Mouse (Mus musculus) midbrain, embryonic 12.5 days (tissue): ENCODE results near the gene Kmt5b. TPM values are rescaled to one million over a fixed set of nuclear protein-coding genes. Genes with fewer than 3 reads are reported as not detected.

Experiments used
- ATAC-seq: fragments of 200-750 bp; cut with Nextera tagmentation; 2 replicates; pipeline ENCODE4 v1.8.0; 2017; ENCODE audit warnings: low read depth, moderate TSS enrichment, moderate library complexity; ENCODE audit not compliant: low FRiP score
- H3K27ac ChIP-seq: fragments of 300-500 bp; sonication (generic); replicated peaks from 2 replicates; pipeline ENCODE4 v1.5.1; 2016; ENCODE audit warnings: mild to moderate bottlenecking
- H3K27me3 ChIP-seq: fragments of 300-500 bp; sonication (generic); 2 replicates; pipeline ENCODE4 v1.6.1; 2016; ENCODE audit warnings: mild to moderate bottlenecking
- H3K36me3 ChIP-seq: fragments of 300-500 bp; sonication (generic); 2 replicates; pipeline ENCODE4 v1.6.1; 2016
- H3K4me1 ChIP-seq: fragments of 300-500 bp; sonication (generic); 2 replicates; pipeline ENCODE4 v1.6.1; 2016
- H3K4me2 ChIP-seq: fragments of 300-500 bp; sonication (generic); replicated peaks from 2 replicates; pipeline ENCODE4 v1.6.1; 2016; ENCODE audit warnings: mild to moderate bottlenecking, moderate library complexity
- H3K4me3 ChIP-seq: fragments of 300-500 bp; sonication (generic); 2 replicates; pipeline ENCODE4 v1.5.1; 2016; ENCODE audit warnings: mild to moderate bottlenecking
- H3K9ac ChIP-seq: fragments of 300-500 bp; sonication (generic); replicated peaks from 2 replicates; pipeline ENCODE4 v1.6.1; 2016; ENCODE audit warnings: mild to moderate bottlenecking, moderate library complexity
- H3K9me3 ChIP-seq: fragments of 300-500 bp; sonication (generic); 2 replicates; pipeline ENCODE4 v1.6.1; 2016; ENCODE audit warnings: mild to moderate bottlenecking
- WGBS: fragments of 180-500 bp; shearing (Covaris S2); methylation state at CpG from one replicate; pipeline ENCODE4 v1.1.7; 2016; 5-methylcytosine and 5-hydroxymethylcytosine counted together
- polyA plus RNA-seq: library from polyadenylated mRNA; unstranded; fragments of >200 nt; fragmentation: Nextera tagmentation; extraction: Ambion mirVana; gene quantifications from 2 replicates; pipeline ENCODE4 v1.2.1, GENCODE M21; 2016

The Kmt5b gene
- polyA plus RNA-seq, 1 experiment from 2014 or later = 61.3 TPM

DNA sequence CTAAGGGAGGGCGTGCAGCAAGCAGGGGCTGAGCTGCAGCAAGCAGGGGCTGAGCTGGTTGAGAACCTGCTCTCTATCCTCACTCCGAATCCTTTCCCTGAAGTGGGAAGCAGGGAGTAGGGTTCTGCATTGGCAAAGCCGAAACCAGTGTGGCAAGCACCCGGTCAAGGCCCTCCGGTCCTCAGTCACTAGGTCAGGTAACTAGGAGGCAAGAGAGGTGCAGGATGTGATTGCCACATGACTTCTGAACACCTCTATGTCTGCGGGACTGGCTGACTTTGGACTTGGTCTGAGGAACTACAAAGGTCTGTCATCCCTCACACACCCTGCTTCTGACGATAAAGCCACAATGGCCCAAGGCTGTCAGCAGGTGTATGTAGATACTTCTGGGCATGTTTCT lies 67.1 kb downstream of the Kmt5b start:
- H3K4me3 ChIP-seq = no peak overlapping the region
- no peaks in the 10 kb centered on the region for H3K27me3 ChIP-seq
- 90% methylated on average over 7 of the region's 7 CpGs for WGBS
- no peaks in the 10 kb centered on the region for H3K36me3 ChIP-seq
- no peak overlapping the region for H3K4me2 ChIP-seq
- H3K27ac ChIP-seq = no peak overlapping the region
- H3K4me1 ChIP-seq = no peaks in the 10 kb centered on the region
- H3K9ac ChIP-seq = no peak overlapping the region
- no peak for ATAC-seq
- no peaks in the 10 kb centered on the region for H3K9me3 ChIP-seq

DNA sequence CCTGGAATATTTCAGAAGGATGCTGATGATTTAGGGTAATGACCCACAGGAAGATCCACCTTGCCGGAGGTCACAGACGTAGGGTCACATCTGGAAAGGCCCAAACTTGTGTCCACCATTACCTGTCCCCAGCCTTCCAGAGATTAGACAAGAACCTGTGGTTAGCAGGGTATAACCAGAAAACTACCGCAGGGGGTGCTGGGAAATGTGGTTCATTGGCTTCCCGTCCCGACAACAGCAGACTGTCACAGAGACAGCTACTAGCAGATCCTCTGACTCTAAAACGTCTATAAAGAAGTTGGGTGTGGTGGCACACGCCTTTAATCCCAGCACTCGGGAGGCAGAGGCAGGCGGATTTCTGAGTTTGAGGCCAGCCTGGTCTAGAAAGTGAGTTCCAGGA lies 69.6 kb downstream of the Kmt5b start:
- no peak for ATAC-seq
- no peak overlapping the region for H3K9ac ChIP-seq
- 87% methylated on average over 9 of the region's 9 CpGs for WGBS
- H3K27me3 ChIP-seq = no peaks in the 10 kb centered on the region
- H3K36me3 ChIP-seq = no peaks in the 10 kb centered on the region
- H3K4me3 ChIP-seq = no peak overlapping the region
- H3K27ac ChIP-seq = no peak overlapping the region
- H3K9me3 ChIP-seq = no peaks in the 10 kb centered on the region
- H3K4me1 ChIP-seq = no peaks in the 10 kb centered on the region
- H3K4me2 ChIP-seq = no peak overlapping the region

DNA sequence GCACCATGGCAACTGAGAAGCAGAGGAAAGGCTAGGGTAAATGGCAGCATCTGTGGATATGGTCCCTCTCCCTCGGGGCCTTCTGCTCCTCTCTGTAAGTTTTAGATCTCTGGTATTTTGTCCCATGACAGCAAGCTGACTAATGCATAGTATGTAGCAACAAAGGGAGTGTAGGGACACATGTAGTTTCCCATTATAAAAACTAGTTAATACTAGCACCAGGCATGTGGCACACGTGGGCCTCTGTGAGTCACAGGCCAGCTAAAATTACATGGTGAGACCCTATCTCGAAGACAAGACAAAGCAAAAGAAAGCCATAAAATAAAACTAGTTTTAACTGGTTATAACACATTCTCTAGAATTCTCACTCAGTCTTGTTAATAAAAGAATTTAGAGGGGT lies 71.7 kb downstream of the Kmt5b start:
- no peak for ATAC-seq
- 91% methylated on average over 3 of the region's 3 CpGs for WGBS
- no peaks in the 10 kb centered on the region for H3K27me3 ChIP-seq
- no peaks in the 10 kb centered on the region for H3K36me3 ChIP-seq
- H3K27ac ChIP-seq = no peak overlapping the region
- no peaks in the 10 kb centered on the region for H3K9me3 ChIP-seq
- H3K4me3 ChIP-seq = no peak overlapping the region
- no peak overlapping the region for H3K9ac ChIP-seq
- H3K4me1 ChIP-seq = no peaks in the 10 kb centered on the region
- no peak overlapping the region for H3K4me2 ChIP-seq

DNA sequence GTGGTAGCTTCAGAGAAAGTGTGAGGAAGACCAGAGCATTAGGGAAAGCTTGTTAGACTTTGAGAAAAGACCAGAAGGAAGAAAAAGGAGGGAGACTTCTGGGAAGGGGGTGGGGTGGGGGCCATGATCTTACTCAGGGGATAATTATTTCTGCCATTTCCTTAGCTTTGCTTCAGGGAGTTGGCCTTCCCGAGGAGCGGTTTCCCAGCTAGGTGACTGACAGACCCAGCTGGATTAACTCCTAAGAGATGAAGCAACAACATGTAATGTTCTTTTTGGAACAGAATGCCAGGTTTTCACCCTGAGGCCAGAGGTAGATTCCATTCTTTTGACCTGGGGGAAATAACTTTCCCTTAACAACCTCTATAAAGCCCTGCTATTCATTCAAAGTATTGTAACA lies 72.5 kb downstream of the Kmt5b start:
- no peak overlapping the region for H3K4me3 ChIP-seq
- no peaks in the 10 kb centered on the region for H3K9me3 ChIP-seq
- no peak for ATAC-seq
- no peaks in the 10 kb centered on the region for H3K4me1 ChIP-seq
- H3K4me2 ChIP-seq = no peak overlapping the region
- H3K27ac ChIP-seq = no peak overlapping the region
- H3K36me3 ChIP-seq = no peaks in the 10 kb centered on the region
- no peak overlapping the region for H3K9ac ChIP-seq
- WGBS = 73% methylated on average over 2 of the region's 2 CpGs
- H3K27me3 ChIP-seq = no peaks in the 10 kb centered on the region

DNA sequence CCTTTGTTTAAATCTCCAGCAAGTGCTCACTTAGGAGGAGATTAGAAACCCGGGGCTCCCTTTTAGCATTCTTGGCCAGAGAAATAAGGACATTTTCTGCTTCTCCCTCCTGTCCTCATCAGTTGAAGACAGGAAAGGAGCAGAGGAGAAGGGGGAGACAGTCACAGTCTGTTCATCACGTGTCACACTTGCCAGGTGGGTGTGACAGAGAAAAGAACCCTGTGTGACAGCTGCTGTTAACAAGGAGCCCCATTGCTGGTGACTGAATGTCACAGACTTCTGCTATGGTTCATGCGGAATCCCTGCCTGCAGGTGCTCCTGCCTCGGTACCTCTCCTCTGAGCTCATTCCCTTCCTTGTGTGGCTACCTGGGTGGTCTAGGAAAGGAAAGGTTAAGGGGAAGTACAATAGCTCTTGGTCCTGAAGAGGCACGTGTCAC lies 73.0 kb downstream of the Kmt5b start:
- 55% methylated on average over 5 of the region's 5 CpGs for WGBS
- no peak overlapping the region for H3K9ac ChIP-seq
- ATAC-seq = no peak

DNA sequence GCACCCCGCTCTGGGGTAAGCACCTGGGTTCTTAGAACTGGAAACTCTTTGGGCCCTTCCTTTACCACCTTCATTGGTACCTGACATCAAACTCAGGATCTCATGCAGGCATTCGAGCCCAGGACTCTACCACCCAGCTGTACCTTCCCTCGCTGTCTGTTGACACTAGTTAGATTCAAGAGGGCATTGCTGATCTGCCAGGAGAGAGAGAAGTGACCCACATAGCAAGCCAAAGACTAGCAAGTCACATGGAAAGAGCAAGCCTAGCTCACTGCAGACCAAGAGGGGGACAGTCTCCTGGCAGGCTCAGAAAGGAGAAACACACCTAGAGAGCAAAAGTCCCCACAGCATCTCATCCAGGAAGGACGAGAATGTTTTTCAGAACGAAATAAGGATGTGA lies 73.5 kb downstream of the Kmt5b start:
- Histone ChIP-seq H3K9me3 (no peaks in the 10 kb centered on the region), H3K4me1 (no peaks in the 10 kb centered on the region), H3K9ac (no peak overlapping the region), H3K27me3 (no peaks in the 10 kb centered on the region), H3K27ac (no peak overlapping the region), H3K4me2 (no peak overlapping the region), H3K4me3 (no peak overlapping the region), H3K36me3 (no peaks in the 10 kb centered on the region)
- WGBS = 81% methylated on average over 5 of the region's 5 CpGs
- no peak for ATAC-seq

More for the DNA sequence above, 73.0 kb downstream of the Kmt5b start:
- Histone ChIP-seq H3K27ac (no peak overlapping the region), H3K36me3 (no peaks in the 10 kb centered on the region), H3K4me2 (no peak overlapping the region), H3K9me3 (no peaks in the 10 kb centered on the region), H3K4me3 (no peak overlapping the region), H3K27me3 (no peaks in the 10 kb centered on the region), H3K4me1 (no peaks in the 10 kb centered on the region)

DNA sequence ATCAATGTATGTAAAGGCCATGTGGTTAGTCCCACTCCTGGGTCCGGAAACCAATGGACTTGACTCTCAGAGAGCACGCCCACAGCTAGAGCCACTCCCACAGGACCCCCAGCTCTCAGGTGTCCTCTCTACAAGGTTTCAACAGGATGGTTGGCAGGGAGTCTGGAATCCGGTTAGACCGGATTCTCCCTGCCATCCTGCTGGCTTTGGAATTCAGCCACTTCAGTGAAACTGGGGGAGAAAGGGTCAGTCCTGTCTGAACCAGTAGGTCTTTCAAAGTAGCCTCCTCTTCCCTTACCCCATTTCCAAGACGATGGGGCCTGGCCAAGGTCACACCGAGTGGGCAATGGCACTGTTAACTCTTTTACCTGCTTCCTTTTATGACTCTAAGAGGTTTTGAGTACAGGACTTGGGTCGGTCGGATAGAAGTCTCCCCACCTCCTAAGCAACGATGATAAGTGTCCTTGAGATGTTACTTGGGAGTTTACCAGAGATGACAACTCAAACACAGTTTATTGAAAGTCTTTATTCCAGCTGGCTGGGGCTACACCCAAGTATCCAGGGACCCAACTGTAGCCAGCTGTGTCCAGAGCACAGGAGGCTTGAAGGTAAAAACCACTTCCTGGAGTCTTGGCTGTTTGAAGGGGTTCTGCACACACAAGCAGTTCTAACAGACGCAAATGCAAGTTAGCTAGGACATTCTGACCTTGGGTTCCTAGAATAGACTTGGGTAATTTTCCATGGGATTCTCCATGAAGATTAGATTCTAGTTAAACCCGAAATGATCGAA lies 75.3 kb downstream of the Kmt5b start:
- no peaks in the 10 kb centered on the region for H3K4me1 ChIP-seq
- no peaks in the 10 kb centered on the region for H3K27me3 ChIP-seq
- no peak overlapping the region for H3K27ac ChIP-seq
- H3K9me3 ChIP-seq = no peaks in the 10 kb centered on the region
- no peak overlapping the region for H3K4me2 ChIP-seq
- no peaks in the 10 kb centered on the region for H3K36me3 ChIP-seq
- 52% methylated on average over 12 of the region's 12 CpGs for whole genome bisulfite sequencing
- no peak overlapping the region for H3K9ac ChIP-seq
- ATAC-seq = no peak
- H3K4me3 ChIP-seq = no peak overlapping the region

DNA sequence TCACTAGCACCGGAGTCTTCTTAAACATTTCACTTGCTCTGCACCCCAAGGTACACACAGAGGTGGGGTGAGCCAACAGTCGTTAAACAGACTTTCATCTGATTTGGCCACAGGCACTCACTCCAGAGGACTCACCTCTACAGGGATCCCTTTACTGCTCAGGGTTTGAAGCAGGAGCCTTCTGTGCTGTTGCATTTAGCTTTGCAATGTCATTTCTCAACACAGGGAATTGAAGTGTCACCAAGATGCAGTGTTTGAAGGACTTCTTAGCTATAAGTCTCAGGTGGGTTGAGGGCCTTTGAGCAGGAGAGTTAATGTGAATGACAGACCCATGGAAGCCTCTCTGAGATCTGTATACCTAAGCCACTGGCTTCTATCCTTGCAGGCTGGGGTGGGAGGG lies 76.4 kb downstream of the Kmt5b start:
- H3K27me3 ChIP-seq = no peaks in the 10 kb centered on the region

DNA sequence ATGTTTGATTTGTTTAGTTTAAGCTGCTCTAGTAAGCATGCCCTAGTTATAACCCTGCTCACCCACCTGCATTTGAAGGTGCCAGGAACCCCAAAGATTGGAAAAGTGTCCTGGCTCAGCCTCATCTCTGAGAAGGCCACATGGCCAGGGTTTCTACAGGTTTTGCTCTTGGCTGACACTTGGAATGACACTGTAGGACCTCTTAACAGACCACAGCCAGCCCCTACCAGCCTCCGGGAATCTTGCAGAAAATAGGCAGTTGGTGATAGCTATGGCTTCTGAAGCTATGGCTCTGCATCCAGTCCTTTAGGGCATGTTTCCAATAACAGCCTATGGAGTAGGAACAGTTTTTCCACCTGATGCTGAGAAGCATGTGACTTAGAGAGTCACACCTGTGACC lies 77.6 kb downstream of the Kmt5b start:
- H3K4me1 ChIP-seq = no peaks in the 10 kb centered on the region
- ATAC-seq = no peak
- no peaks in the 10 kb centered on the region for H3K9me3 ChIP-seq
- H3K4me3 ChIP-seq = no peak overlapping the region
- no peaks in the 10 kb centered on the region for H3K36me3 ChIP-seq
- H3K27me3 ChIP-seq = no peaks in the 10 kb centered on the region
- H3K9ac ChIP-seq = no peak overlapping the region
- 100% methylated on average over 1 of the region's 1 CpGs for WGBS
- H3K27ac ChIP-seq = no peak overlapping the region
- H3K4me2 ChIP-seq = no peak overlapping the region

More for the DNA sequence above, 76.4 kb downstream of the Kmt5b start:
- H3K36me3 ChIP-seq = no peaks in the 10 kb centered on the region
- no peaks in the 10 kb centered on the region for H3K4me1 ChIP-seq
- no peak overlapping the region for H3K27ac ChIP-seq
- no peak for ATAC-seq
- no peak overlapping the region for H3K9ac ChIP-seq
- 79% methylated on average over 2 of the region's 2 CpGs for WGBS
- no peaks in the 10 kb centered on the region for H3K9me3 ChIP-seq
- no peak overlapping the region for H3K4me2 ChIP-seq
- H3K4me3 ChIP-seq = no peak overlapping the region

DNA sequence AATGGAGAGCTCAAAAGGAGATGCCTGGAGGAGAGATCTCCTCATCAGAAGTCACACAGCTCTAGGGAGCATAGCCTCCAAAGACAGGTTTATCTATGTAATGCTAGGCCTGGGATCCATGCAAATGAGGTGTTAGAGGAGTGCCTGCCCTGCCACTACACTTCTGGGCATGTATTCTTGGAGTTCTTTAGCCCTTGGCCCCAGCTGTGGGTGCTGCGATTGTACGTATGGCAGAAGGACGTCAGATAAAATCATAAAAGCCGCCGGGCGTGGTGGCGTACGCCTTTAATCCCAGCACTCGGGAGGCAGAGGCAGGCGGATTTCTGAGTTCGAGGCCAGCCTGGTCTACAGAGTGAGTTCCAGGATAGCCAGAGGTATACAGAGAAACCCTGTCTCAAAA lies 78.1 kb downstream of the Kmt5b start:
- 93% methylated on average over 11 of the region's 11 CpGs for WGBS
- no peaks in the 10 kb centered on the region for H3K9me3 ChIP-seq
- no peak overlapping the region for H3K9ac ChIP-seq
- no peak overlapping the region for H3K27ac ChIP-seq
- H3K4me1 ChIP-seq = no peaks in the 10 kb centered on the region
- no peak overlapping the region for H3K4me2 ChIP-seq
- no peak for ATAC-seq
- H3K4me3 ChIP-seq = no peak overlapping the region
- no peaks in the 10 kb centered on the region for H3K36me3 ChIP-seq
- H3K27me3 ChIP-seq = no peaks in the 10 kb centered on the region

DNA sequence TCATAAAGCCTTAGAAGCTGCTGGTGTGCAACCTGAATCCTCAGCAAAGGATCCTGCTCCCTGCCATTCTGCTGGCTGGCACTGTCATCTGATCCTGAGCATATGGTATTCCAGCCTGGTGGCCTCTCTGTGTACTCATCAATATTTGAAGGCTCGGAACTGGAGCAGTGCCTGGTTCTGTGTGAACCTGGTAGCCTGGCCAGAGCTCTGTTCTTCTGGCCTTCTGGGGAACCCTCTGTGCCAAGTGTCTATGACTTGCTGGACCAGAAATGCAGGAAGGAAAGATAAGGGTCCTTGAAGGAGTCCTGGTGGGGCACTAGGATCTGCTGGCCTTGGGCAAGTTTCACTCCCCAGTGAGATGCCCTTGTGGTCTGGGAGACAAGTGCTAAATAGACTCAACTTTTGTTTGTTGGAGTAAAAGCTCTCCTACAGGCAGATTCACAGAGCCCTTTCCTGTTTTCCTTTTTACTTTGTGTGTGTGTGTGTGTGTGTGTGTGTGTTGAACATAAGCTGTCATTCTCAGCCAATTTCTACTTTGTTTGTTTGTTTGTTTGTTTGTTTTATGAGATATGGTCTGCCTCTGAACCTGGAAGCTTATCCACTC lies 78.7 kb downstream of the Kmt5b start:
- Histone ChIP-seq H3K4me2 (no peak overlapping the region), H3K36me3 (no peaks in the 10 kb centered on the region), H3K27me3 (no peaks in the 10 kb centered on the region), H3K27ac (no peak overlapping the region), H3K9ac (no peak overlapping the region), H3K9me3 (no peaks in the 10 kb centered on the region), H3K4me3 (no peak overlapping the region), H3K4me1 (peaks cover 3% of the 10 kb centered on the region)
- ATAC-seq = no peak
- 80% methylated on average over 1 of the region's 1 CpGs for WGBS

DNA sequence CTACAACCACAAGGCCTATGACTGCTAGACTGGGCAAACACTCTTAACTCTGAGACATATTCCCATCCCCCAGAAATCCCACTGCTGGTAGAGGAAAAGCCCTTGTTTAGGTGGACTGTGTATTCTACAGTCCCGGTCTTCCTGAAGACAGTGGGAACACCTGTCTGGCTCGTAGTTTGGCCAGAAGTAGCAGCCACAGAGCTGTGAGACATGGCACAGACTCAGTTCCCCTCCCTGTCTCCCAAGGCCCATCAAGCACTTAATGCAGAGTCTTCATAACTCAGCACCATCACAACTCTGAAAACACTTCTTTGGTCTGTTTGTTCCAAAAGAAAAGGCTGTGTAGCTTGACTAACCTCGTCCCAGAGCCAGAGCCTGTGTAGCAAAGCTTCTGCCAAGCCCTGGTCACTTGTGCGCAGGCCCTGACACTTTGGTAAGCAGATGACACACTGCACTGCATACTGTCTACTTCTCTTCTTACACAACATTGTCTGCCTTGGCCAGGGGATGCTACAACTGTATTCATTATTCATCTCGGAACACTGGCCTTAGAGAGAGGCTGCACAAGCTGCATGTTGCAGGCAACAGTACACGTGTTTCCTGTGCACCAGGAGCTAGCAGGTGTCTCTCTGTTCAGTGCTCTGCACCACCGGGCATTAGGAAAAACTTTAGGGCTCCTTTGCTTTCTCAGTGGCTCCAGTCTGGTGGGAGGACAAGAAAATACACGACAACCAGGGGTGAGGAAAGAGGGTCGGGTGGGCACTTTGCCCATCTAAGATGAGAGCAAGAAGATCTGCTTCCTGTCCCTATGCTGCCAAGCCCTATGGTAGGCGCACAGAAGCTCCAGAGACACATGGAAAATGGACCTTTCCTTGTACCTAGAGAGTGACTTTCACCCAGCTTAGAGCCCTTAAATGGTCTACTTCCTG lies 79.7 kb downstream of the Kmt5b start:
- ATAC-seq = no peak
- Histone ChIP-seq H3K27ac (no peak overlapping the region), H3K9me3 (no peaks in the 10 kb centered on the region), H3K9ac (no peak overlapping the region), H3K4me1 (peaks cover 8% of the 10 kb centered on the region), H3K4me2 (no peak overlapping the region), H3K4me3 (no peak overlapping the region), H3K36me3 (no peaks in the 10 kb centered on the region), H3K27me3 (no peaks in the 10 kb centered on the region)
- 81% methylated on average over 10 of the region's 10 CpGs for WGBS
